Mouse (Mus musculus) activated CD4-positive, CD25-positive, alpha-beta regulatory T cell, adult 4 months (primary cell): ENCODE data around the gene Pip4k2c. TPM values are rescaled to one million over a fixed set of nuclear protein-coding genes. Genes with fewer than 3 reads are reported as not detected.

ENCODE experiments used
- ATAC-seq: one replicate; pipeline ENCODE4 v1.8.0; 2017
- polyA plus RNA-seq, 2 experiments: library from polyadenylated mRNA; unstranded; fragments of 100-300 nt; shearing (Covaris generic); gene quantifications; one replicate each; pipeline ENCODE4 v1.2.1; 2017

The Pip4k2c gene
- polyA plus RNA-seq, 2 experiments from 2014 or later = 24.2 to 27.8 TPM

DNA sequence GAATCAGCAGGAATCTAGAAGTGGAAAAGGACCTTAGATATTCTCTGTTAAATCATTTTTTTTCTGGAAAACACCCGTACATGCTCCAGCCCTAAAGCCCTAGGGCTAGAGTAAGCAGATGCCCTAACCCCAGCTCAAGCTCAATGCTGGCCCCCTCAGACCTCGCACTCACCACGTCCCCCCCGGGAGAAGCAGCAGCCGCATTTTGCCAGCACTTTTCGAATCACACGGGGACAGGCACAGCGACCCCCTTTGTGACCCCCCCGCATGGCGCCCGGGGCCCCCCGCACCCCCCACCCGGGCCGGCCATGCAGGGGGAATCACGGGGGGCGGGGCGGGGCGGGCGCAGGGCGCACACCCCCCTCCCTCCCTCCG is 23.3 kb downstream of the Pip4k2c start:
- no peak for ATAC-seq

DNA sequence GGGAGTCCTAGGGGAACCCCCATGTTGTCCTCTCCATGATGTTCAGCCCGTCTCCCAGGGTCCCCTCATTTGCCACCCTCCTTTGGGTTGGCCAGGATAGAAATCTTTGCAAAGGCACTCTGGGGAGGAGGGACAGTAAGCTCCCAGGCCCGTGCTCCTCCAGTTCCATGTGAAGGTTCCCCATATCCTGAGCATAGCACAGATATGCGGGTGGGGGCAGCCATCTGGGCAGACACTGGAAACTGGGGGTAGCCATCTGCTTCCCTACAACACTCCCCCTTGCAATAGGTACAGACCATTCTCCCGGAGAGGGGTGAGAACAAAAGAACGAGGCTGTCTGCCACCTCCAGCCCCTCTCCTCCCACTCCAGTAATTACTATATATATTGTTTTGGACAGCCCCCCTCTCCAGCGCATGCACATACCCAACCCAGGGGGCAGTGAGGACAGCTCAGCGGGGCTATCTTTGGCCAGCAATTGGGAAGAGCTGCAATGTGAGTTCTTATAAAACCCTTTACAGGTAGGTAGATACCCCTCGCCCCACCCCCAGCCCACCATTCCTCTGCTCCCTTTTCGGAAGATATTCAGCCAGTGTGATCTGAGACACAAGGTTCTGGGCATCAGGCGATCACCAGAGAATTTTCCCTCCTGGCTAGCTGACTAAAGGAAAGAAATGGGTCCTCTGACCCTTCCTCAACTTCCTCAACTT is 23.9 kb downstream of the Pip4k2c start:
- ATAC-seq = no peak

DNA sequence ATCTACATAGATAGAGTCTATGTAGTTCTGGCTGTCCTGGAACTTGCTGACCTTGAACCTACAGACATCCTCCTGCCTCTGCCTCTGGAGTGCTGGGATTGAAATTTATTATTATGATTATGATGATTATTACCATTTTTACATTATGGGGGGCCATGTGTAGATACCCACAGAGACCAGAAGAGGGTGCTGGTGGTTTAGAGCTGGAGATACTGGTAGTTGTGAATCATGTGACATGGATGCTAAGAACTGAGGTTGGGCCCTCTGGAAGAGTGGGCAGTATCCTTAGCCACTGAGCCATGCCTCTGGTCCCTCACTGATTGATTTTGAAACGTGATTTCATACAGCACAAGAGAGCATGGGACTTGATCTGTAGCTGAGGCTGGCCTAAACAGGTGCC is 24.9 kb downstream of the Pip4k2c start:
- no peak for ATAC-seq

DNA sequence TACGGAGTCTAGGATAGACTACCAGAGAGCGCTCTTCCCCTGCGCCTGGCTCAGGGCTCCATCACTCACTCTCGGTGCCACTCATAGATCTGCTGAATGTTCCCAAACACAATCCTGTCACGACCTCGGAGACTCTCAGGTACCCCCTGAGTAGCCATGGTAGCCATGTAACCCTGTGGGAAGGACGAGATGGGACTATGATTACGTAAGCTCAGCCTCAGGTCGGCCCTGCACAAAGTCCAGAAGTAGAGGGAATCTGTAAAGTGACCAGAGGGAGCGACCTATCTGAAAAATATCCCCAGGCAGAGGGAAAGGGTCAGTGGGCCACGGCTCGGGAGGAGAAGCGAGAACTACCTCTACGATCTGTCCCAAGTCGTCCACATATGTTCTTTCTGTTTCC is 25.9 kb downstream of the Pip4k2c start:
- ATAC-seq = no peak

DNA sequence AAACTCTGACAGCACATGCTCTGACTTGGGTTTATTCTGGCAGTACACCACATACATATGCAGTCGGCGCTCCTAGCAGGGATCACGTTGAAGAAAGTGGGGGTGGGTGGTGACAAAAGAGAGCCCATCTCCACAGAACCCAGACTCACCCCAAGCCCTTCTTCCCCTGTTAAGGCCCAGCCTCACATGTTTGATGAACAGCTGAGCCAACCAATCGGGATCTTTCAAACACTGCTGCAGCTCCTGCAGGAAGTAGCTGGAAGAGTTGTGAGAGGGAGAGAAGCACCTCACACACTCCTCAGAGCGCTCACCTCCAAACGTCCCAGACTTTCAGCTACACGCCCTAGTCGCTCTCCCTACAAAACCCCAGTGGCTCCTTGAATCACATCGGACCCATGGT is 26.3 kb downstream of the Pip4k2c start:
- ATAC-seq = no peak

DNA sequence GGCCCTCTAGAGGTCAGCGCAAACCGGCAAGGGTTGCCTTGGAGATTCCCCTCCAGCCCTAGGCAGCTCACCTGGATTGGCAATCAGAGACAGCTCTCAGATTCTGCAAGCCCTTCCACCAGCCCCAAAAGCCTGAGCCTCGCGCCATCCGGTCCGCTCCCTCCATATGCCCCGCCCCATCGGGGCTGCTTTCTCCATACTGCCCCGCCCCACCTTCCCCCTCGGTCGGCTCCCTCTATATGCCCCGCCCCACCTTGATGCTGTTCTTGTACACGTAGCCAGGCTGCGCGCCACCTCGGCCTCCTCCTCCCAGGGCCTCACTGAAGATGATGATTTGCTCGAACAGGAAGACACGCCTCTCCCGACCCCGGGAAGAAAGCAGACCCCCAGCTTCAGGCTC is 27.6 kb downstream of the Pip4k2c start:
- no peak for ATAC-seq

DNA sequence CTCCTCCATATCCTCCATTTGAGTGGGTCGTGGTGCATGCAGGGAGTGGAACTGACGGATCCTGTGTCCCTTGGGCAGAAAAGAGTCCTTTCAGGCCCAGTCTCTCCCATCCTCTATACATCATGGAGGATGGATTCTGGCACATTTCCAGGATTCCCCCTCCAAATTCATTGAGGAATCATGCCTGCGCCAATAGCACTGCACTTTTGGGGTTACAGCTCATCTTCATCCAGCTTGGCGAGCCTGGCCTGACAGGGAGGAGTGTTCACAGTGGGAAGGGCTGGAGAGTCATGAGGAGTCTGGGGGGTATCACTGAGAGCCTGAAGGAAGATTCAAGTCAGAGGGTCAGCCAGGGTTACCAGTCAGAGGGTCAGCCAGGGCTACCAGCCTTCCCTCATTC is 28.8 kb downstream of the Pip4k2c start:
- ATAC-seq = no peak

DNA sequence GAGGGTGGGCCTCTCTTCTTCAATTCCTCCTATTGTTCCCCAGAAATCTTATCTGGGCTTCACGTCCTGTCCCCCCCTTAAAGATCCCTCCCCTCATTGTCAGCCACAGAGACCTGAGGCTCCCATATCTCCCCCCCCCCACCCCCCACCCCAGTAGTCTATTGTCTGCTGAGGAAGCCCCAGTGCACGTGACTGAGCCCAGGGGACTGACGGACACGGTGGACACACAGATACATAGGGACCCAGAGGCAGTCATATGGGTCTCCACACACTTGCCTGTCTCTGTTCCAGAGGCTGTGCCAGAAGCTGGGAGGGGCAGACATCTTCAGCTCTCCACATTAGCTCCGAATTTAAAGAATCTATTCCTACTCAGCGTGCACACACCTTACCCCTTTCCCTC is 29.8 kb downstream of the Pip4k2c start:
- ATAC-seq = no peak

DNA sequence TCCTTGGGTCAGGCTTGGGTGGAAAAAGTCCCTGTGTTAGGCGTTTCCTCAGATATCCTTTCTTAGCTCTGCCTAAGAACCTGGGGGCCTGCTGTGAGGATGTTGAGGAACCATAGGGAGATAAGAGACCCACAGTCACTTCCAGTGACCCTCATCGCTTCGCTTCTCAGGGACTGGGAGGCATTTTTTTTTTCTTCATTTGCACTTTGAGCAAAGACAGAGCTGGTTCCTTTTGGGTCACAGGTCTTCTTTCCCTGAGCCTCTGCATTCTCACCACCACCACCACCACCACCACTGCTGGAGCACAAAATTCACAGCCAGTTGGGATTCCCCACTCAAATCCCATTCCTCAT is 30.7 kb downstream of the Pip4k2c start:
- ATAC-seq = no peak

DNA sequence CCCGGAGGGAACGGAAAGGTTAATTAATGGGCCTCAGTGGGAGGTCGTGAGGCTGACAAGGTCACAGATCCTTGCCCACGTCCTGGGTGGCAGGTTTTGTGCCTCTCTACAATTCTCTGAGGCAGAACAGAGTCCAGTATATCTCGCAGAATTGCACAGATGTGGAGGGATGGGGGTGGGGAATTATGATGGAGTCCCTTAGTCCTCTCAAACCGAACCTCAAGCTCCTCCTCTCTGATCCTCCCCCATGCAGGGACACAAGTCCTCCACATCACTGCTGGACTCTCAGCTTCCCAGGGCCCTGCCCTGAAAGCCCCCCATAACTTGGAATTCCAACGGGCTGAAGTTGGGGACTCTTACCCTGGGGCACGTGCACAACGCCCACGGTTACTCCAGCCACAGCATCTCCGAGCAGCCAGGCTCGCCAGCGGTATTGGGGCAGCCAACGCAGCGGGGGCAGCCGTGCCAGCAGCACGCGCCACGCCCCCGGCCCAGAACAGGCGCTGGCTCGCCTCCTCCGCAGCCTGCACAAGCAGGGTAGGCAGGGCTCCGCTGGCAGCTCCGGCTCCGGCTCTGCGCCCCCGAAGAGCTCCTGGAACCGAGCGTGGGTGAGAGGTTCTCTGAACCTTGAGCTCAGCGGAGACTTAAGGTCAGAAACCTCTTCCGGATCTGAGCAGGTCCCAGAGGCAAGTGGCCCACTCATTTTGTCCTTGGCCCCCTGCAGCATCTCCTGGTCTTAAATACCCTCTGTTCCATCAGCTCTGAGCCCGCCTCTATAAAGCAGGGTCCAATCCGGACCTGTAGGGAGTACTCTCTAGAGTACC is 31.3 kb downstream of the Pip4k2c start, which contains the start of gene Slc26a10:
Slc26a10 (minus strand) TSS at position 775 of the 824 bp plus-strand sequence.
- ATAC-seq = no peak

DNA sequence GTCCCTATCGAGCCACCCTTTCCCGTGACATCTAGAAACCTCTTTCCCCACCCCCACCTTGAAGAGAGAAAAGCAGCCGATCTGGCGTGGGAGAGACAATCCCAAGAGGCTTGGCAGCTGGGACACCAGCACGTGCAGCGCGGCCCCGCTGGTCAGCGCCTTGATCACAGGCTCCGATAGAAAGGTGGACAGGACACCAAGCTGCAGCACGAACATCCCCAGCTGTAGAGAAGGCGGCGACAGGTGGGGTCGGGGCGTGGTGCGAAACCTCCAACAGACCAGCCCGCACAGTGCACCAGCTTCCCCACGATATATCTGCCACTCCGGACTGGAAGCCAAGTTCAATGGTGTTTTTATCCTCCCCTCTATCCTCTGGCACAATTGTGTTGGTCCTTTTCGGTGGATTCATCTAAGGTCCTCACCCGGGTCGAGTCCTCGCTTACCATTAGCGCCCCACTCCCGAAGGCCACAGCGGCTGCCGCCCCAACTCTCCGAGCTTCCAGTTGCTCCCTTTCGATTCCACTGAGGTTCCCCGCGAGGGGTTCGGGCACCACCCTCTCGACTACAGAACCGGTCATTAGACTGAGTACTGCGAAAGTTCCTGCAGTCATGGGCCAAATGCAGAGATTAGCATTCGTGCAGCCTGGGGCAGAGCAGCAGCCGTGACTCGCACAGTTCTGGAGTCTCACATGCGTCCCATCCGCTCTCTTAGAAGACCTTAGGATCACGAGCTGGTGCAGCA is 32.9 kb downstream of the Pip4k2c start:
- no peak for ATAC-seq

DNA sequence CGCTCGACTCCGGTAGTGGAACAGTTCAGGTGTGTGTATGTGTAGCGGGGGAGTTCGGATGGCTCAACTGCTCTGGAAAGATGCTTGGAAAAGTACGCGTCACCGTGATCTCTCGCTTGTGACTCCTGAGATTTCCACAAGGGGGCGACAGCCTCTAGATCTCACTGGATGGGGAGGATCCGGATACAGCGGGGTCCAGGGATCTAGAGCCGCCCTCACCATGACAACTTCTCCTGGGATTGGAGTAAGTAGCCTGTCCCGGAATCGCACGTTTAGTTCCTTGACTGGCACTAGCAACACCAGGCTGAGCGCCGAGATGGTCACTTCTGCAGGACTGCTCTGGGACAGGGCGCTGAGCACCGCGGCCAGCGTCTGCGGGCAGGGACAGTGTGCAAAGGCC is 33.7 kb downstream of the Pip4k2c start:
- ATAC-seq = peak; percentile 56

DNA sequence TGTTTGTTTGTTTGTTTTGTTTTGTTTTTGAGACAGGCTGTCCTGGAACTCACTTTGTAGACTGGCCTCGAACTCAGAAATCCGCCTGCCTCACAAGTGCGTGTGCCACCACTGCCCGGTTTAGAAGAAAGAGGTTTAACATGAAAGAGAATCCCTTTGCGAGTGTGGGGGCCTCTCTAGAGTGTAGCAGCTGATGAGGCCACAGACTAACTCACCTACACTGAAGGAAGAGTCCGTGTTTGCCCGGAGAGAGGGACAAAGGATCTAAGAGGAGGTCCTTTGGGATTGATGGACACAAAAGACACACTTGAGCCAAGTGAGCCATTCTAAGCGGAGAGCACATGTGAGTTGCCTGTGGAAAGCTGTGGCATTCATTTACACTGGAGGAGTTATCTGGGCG is 34.1 kb downstream of the Pip4k2c start:
- no peak for ATAC-seq

DNA sequence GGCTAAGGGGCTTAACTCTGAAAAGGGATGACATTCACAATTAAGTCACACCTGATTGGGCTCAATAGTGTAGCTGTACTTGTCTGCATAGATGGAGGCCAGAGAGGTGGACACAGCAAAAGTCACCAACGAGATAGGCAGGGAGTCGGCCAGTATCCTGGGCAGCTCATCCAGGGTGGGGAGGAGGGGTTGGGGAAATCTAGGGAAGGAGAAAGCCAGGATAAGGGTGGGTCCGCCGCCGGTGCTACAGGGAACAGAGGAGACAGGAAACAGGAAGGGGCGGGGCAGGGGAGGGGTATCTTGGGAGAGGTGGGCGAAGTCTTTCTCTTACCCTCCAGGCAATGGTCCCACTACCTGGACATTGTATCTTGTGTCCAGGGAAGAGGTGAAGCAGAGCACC is 34.6 kb downstream of the Pip4k2c start:
- no peak for ATAC-seq

DNA sequence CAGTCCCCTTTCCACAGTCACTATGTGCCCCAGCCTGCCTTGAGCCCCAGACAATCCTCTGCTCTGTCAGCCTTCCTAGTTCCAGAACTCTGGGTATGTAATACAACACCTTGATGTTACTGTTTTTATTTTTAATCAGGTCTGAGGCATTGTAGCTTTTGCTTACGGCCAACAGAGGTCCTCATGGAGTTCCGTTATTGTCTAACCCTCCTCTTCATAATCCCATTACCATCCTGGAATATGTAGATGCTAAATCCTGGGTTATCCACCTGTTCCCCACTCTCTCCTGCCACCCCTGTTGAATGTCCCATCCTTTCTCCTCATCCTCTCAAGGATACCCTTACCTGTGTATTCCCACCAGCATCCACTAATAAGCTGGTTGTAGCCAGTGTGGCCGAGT is 35.2 kb downstream of the Pip4k2c start:
- no peak for ATAC-seq

DNA sequence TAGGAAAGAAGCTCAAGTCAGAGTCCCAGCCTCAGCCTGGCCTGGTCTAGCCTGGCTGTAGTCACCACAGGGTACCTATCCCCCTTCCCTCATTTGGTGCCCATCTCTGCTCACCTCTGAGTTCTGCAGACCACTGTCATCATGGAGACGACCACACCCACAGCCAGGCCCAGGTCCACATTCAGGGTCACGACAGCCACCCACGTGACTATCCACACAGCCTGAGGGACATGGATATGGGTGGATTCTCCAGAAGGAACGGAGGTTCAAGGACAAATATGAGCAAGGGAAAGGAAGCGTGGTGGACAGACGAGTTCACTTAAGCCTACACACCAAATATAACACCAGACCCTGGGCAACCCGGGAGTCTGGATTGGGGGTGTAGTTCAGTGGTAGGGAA is 37.2 kb downstream of the Pip4k2c start:
- no peak for ATAC-seq

DNA sequence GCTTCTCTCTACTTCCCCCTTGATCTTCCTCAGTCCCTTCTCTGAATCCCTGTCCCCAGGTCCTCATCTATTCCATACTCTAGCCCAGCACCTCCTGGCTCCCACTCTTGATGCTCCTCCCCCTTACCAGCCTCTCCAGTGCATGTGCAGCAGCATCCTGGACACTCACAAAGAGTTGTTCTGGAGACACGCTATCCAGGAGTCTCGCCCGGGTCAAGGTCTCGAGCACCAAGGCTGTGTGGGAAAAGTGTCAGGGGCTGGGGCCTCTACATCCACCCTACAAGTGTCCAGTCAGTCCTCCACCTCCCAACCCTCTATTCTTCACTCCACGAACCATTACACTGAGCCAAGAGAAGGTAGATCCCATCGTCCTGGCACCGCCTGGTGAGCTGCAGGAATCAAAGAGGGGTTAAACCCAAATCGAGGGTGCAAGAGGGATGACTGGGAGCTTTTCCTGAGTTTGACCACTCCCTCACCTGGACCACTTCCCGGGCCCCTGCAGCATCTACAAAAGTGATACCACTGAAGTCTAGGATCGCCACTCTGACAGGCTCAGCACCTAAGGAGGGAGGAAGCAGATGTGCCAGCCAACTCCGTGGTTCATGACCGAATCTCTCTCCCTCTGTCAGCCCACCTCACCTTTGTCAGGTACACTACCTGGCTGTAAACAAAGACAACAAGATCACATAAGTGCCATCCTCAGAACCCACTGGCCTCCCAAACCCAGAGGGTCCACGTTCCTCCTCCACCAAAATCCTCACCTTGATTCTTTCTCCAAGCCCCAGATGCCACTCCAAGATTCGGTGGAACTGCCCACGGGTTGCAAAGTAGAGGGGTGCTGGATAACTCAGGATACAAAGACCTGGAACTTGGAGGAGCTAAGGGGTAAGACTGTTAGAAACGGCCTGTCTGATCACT is 38.0 kb downstream of the Pip4k2c start:
- no peak for ATAC-seq

DNA sequence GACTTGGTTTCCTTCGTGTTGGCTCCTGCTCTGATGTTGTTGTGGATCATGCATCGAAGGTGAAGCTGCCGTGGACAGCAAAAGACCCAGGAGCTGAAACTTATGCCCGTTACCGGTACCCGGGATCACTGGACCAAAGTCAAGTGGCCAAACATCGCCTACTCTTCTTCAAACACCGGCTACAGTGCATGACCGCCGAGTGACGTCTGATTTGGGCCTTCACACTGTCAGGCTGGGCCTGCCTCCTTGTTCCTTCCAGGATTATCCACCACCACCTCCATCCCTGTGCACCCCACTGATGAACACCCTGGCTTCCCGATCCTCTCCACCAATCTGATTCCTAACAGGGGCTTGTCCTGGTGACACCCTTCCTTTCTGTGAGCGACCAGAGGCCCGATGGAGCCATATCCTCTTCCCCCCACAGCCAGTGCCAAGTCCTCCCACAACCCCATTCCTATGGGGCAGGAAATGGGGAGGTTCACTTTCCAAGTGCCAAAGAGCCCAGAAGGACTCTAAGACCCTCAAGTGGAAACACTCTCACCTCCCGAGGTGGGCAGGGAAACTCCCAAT is 39.7 kb downstream of the Pip4k2c start:
- no peak for ATAC-seq

DNA sequence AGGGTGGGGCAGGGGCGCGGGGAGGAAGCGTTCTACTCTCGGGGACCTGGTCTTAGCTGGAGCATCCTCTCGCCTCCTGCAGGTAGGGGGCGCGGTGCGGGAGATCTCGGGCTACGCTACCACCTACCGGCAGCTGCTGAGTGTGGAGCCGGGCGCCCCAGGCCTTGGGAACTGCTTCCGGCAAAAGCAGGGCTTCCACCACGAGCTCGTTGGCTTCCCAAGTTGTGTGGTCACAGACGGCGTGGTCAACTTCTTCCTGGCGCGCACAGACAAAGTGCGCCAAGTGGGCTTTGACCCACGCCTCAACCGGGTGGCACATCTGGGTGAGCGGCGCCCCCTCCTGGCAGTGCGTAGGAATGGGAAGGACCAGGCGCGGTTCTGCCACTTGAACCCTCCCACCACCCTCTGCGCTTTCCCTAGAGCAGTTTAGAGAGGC is 40.5 kb downstream of the Pip4k2c start:
- ATAC-seq = peak; percentile 58

DNA sequence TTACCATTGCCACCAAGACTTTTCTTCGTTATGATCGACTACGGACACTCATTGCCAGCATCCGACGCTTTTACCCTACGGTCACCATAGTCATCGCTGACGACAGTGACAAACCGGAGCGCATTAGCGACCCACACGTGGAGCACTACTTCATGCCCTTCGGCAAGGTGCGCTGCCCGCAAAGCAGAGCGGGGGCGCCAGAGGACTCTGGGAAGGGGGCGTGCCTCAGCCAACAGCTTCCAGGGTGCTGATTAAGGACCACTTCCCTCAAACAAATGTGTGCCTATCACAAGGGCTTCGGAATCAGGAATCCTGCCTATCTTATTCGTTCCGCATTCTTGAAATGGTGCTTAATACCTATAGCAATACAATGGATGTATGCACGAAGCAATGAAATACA is 41.4 kb downstream of the Pip4k2c start:
- ATAC-seq = no peak

DNA sequence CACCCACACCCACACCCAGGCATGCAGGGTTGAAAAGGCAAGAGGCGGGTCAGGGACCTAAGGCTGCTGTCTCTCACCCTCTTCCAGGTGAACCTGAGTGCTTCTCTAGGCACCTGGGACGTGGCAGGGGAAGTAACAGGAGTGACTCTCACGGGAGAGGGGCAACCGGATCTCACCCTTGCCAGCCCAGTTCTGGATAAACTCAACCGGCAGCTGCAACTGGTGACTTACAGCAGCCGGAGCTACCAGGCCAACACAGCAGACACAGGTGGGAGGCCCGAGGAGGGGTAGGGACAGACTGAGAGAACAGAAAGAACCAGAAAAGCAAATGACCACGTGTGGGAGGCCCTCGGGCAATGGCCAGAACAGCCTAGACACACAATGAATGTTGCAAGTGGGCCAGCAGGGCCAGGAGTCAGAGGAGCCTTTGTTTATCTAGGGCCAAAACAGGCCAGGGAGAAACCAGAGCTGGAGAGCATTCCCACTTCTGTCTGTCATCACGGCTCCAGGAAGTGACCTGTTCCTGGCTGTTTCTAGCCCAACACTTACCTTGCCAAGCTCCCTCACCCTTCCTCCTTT is 43.7 kb downstream of the Pip4k2c start:
- ATAC-seq = no peak
